Mouse (Mus musculus) liver, embryonic 14.5 days (tissue): ENCODE measurements around the gene Tmem255b. TPM values are rescaled to one million over a fixed set of nuclear protein-coding genes. Genes with fewer than 3 reads are reported as not detected.

ENCODE experiments used
- ATAC-seq: fragments of 200-750 bp; cut with Nextera tagmentation; 2 replicates; pipeline ENCODE4 v1.8.0; 2017; ENCODE audit warnings: moderate number of reproducible peaks, mild to moderate bottlenecking, moderate library complexity; ENCODE audit not compliant: insufficient read depth
- DNase-seq, 3 experiments: peaks; one replicate each; pipeline ENCODE4 v3.0.0-alpha.2; 2012 to 2013; ENCODE audit warnings: low read depth in 3 of 3, low spot score in 3 of 3
- H3K27ac ChIP-seq: fragments of 300-500 bp; sonication (generic); 2 replicates; pipeline ENCODE4 v1.5.1; 2014; ENCODE audit warnings: moderate library complexity, mild to moderate bottlenecking, control low read depth, inconsistent platforms
- H3K27me3 ChIP-seq: fragments of 300-500 bp; sonication (generic); 2 replicates; pipeline ENCODE4 v1.6.1; 2014; ENCODE audit warnings: mild to moderate bottlenecking, low read length, moderate library complexity; ENCODE audit not compliant: control insufficient read depth, insufficient read depth
- H3K36me3 ChIP-seq: fragments of 300-500 bp; sonication (generic); replicated peaks from 2 replicates; pipeline ENCODE4 v1.6.1; 2014; ENCODE audit warnings: low read depth; ENCODE audit not compliant: control insufficient read depth, insufficient read depth
- H3K4me1 ChIP-seq, 2 experiments: fragments of 200-500 bp in 1 of 2; fragments of 300-500 bp in 1 of 2; sonication (generic) in 1 of 2; replicated peaks; 2 replicates each; pipeline ENCODE4 v1.6.1; 2012 to 2014; ENCODE audit warnings: antibody characterized with exemption in 1 of 2, inconsistent platforms in 1 of 2, low read length in 1 of 2; ENCODE audit not compliant: control insufficient read depth in 2 of 2, insufficient read depth in 2 of 2
- H3K4me2 ChIP-seq: fragments of 300-500 bp; sonication (generic); 2 replicates; pipeline ENCODE4 v1.6.1; 2014; ENCODE audit warnings: low read depth, mild to moderate bottlenecking, control low read depth, moderate library complexity
- H3K4me3 ChIP-seq, 2 experiments: fragments of 200-500 bp in 1 of 2; fragments of 300-500 bp in 1 of 2; sonication (generic) in 1 of 2; 2 replicates each; pipeline ENCODE4 v1.5.1; 2012 to 2014; ENCODE audit warnings: low read depth in 2 of 2, low read length in 2 of 2, mild to moderate bottlenecking in 2 of 2, control low read depth in 1 of 2, inconsistent platforms in 1 of 2, moderate library complexity in 1 of 2; ENCODE audit not compliant: insufficient read depth in 1 of 2
- H3K9ac ChIP-seq: fragments of 300-500 bp; sonication (generic); replicated peaks from 2 replicates; pipeline ENCODE4 v1.6.1; 2014; ENCODE audit warnings: mild to moderate bottlenecking, control low read depth, moderate library complexity
- H3K9me3 ChIP-seq: fragments of 300-500 bp; sonication (generic); 2 replicates; pipeline ENCODE4 v1.6.1; 2016; ENCODE audit warnings: low read length, mixed read lengths; ENCODE audit not compliant: control insufficient read depth
- CTCF ChIP-seq: IDR thresholded peaks from 2 replicates; pipeline ENCODE4 v1.5.1; 2016; ENCODE audit warnings: antibody characterized with exemption, low read depth, control low read depth
- EP300 ChIP-seq: IDR thresholded peaks from 2 replicates; pipeline ENCODE4 v1.6.1; 2016; ENCODE audit warnings: antibody characterized with exemption, low read depth
- WGBS: fragments of 180-500 bp; shearing (Covaris S2); extraction: QIAGEN DNeasy Blood & Tissue Kit; methylation state at CpG from one replicate; pipeline ENCODE4 v1.1.7; 2014; ENCODE audit not compliant: insufficient replicate concordance; 5-methylcytosine and 5-hydroxymethylcytosine counted together
- polyA plus RNA-seq, 2 experiments: library from polyadenylated mRNA; depleted of rRNA in 1 of 2; stranded (reverse) in 1 of 2; unstranded in 1 of 2; fragments of >200 nt; fragmentation: Nextera tagmentation in 1 of 2; extraction: Ambion mirVana in 1 of 2; gene quantifications; 2 replicates each; pipeline versions ENCODE4 v1.2.1 to v1.2.3; 2012 to 2014

The Tmem255b gene
- polyA plus RNA-seq, 2 experiments, result 0.02 to 0.14 TPM

DNA sequence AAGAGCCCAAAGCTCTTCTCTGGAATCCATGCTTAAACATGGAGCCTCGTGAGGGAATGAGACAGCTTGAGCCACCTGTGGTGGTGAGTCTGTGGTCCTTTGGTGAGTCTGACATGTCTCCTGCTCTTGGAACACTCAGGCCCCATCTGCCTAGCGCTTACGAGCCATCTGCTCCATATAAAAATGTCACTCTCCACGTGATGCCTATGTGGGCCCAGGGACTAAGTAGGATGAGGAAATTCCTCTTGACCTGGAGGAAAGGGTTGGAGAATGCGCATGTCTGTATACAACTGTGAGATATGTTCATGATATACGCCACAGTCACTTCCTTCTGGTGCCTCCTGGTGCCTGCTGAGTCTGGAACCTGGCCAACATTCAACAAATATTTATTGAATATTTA lies 77.7 kb downstream of the Tmem255b start:
- H3K9ac ChIP-seq, result no peak overlapping the region
- H3K4me3 ChIP-seq, result no peak overlapping the region
- TF ChIP-seq EP300 (no peak), CTCF (no peak)
- ATAC-seq (no peak), DNase-seq (no peak)
- H3K27ac ChIP-seq, result no peak overlapping the region
- no peaks in the 10 kb centered on the region for H3K36me3 ChIP-seq
- WGBS, result 54% methylated on average over 6 of the region's 6 CpGs
- no peak overlapping the region for H3K4me2 ChIP-seq
- no peaks in the 10 kb centered on the region for H3K27me3 ChIP-seq
- H3K4me1 ChIP-seq, result no peaks in the 10 kb centered on the region
- H3K9me3 ChIP-seq, result no peaks in the 10 kb centered on the region

DNA sequence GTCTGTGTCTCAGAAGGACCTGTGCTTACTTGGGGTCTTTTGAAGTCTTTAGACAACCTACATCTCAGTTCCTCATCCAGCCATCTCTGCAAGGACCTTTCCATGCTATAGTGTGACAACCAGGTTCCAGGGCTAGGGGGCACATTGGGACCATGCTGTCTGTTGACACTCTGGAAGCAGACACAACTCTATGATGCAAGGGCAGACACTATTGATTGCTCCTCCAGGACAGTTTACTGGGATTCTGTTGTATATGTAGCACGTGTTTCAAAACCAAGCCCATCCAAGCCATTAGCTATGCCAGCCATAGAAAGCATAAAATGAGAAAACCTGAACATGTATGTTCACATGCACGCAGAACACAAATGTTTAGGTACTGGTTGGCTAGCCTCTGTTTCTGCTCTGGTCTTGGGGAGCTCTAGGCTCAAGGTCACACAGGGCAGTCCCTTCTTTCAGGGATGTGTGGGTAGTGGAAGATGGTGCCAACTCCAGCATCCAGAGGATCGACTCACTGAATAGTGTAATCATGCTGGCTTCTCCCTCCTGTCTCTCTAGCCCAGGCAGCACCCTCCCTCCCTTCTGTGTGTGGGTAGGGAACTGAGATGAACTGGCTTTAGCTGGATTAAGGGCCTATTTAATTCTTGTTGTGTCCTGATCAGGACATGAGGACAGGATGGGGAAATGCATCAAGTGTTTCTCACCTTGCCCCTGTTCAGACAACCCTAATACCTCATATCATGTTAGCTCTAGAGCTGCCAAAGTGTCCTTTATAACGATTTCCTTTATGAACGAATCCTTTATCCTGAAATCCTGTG lies 78.8 kb downstream of the Tmem255b start:
- WGBS, result 48% methylated on average over 5 of the region's 5 CpGs
- TF ChIP-seq EP300, result no peak
- no peak for TF ChIP-seq CTCF

DNA sequence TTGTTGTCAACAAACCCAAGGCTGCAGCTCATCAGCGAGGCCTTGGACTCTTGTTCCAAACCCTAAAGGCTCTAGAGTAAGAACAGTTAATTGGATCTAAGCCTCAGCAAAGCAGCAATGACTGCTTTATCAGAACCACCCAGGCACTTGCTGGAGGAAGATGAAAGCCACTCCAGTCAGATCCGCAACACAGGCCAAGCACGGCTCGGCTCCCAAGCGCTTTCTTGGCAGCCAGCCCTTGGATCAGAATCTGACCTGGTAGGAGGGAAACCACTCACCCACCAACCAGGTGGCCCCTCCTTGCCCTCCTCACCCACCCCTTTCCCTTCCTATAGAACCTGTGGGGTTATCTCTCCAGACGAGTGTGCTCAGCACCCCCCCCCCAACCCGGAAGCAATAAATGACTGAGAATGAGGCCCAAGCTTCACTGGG lies 81.0 kb downstream of the Tmem255b start:
- Histone ChIP-seq H3K4me3 (no peak overlapping the region), H3K9me3 (no peaks in the 10 kb centered on the region), H3K27me3 (no peaks in the 10 kb centered on the region), H3K4me2 (no peak overlapping the region), H3K27ac (no peak overlapping the region), H3K36me3 (no peaks in the 10 kb centered on the region), H3K4me1 (no peaks in the 10 kb centered on the region), H3K9ac (no peak overlapping the region)
- 66% methylated on average over 7 of the region's 7 CpGs for WGBS
- no peak for DNase-seq
- no peak for ATAC-seq
- TF ChIP-seq CTCF, result no peak
- TF ChIP-seq EP300, result no peak

More for the DNA sequence above, 78.8 kb downstream of the Tmem255b start:
- Histone ChIP-seq H3K27ac (no peak overlapping the region), H3K4me1 (no peaks in the 10 kb centered on the region), H3K9me3 (no peaks in the 10 kb centered on the region), H3K9ac (no peak overlapping the region), H3K36me3 (no peaks in the 10 kb centered on the region), H3K27me3 (no peaks in the 10 kb centered on the region), H3K4me3 (no peak overlapping the region), H3K4me2 (no peak overlapping the region)
- ATAC-seq (no peak), DNase-seq (no peak)

- 52% methylated on average over 5 of the region's 5 CpGs for WGBS
- Histone ChIP-seq H3K4me3 (no peak overlapping the region), H3K9me3 (no peaks in the 10 kb centered on the region), H3K9ac (no peak overlapping the region), H3K27me3 (no peaks in the 10 kb centered on the region), H3K4me2 (no peak overlapping the region), H3K4me1 (no peaks in the 10 kb centered on the region), H3K27ac (no peak overlapping the region), H3K36me3 (no peaks in the 10 kb centered on the region)
- DNase-seq, result no peak
- no peak for ATAC-seq
- no peak for TF ChIP-seq CTCF
- TF ChIP-seq EP300, result no peak
Observed at GRCm38 (mm10) chr8:13516728-13517127, 81.7 kb downstream of the Tmem255b start.

GRCm38 (mm10) chr8:13517284-13517781 lies 82.3 kb downstream of the Tmem255b start:
- Histone ChIP-seq H3K4me3 (no peak overlapping the region), H3K36me3 (no peaks in the 10 kb centered on the region), H3K9ac (no peak overlapping the region), H3K4me2 (no peak overlapping the region), H3K27me3 (no peaks in the 10 kb centered on the region), H3K27ac (no peak overlapping the region), H3K4me1 (no peaks in the 10 kb centered on the region), H3K9me3 (no peaks in the 10 kb centered on the region)
- no peak for DNase-seq
- ATAC-seq, result no peak
- 74% methylated on average over 6 of the region's 6 CpGs for WGBS
- no peak for TF ChIP-seq CTCF
- TF ChIP-seq EP300, result no peak

Other genes starting within 250 kb of the Tmem255b start
- gene Grtp1, start 234.6 kb upstream of the Tmem255b start, polyA plus RNA-seq (2012; rRNA removed), result 5.7 TPM in 2 replicates
- 9.5 and 10.1 TPM in 2 replicates for gene Grtp1, start 234.6 kb upstream of the Tmem255b start, polyA plus RNA-seq (2014; fragmentation: Nextera tagmentation; extraction: Ambion mirVana)
- gene Adprhl1, start 181.0 kb upstream of the Tmem255b start, polyA plus RNA-seq (2012; rRNA removed), result not detected in 2 replicates
- gene Adprhl1, start 181.0 kb upstream of the Tmem255b start, polyA plus RNA-seq (2014; fragmentation: Nextera tagmentation; extraction: Ambion mirVana), result not detected in 2 replicates
- 6.5 and 7.1 TPM in 2 replicates for gene Dcun1d2, start 147.1 kb upstream of the Tmem255b start, polyA plus RNA-seq (2012; rRNA removed)
- gene Dcun1d2, start 147.1 kb upstream of the Tmem255b start, polyA plus RNA-seq (2014; fragmentation: Nextera tagmentation; extraction: Ambion mirVana), result 7.9 and 8.7 TPM in 2 replicates
- 2.6 and 3.7 TPM in 2 replicates for gene Tmco3, start 147.0 kb upstream of the Tmem255b start, polyA plus RNA-seq (2012; rRNA removed)
- 3.9 and 5.5 TPM in 2 replicates for gene Tmco3, start 147.0 kb upstream of the Tmem255b start, polyA plus RNA-seq (2014; fragmentation: Nextera tagmentation; extraction: Ambion mirVana)
- gene Tfdp1, start 96.4 kb upstream of the Tmem255b start, polyA plus RNA-seq (2012; rRNA removed), result 86.2 and 108 TPM in 2 replicates
- gene Tfdp1, start 96.4 kb upstream of the Tmem255b start, polyA plus RNA-seq (2014; fragmentation: Nextera tagmentation; extraction: Ambion mirVana), result 90.1 and 107 TPM in 2 replicates
- gene Atp4b, start 38.4 kb upstream of the Tmem255b start, polyA plus RNA-seq (2012; rRNA removed), result not detected in 2 replicates
- not detected in 2 replicates for gene Atp4b, start 38.4 kb upstream of the Tmem255b start, polyA plus RNA-seq (2014; fragmentation: Nextera tagmentation; extraction: Ambion mirVana)
- gene Grk1, start 30.1 kb upstream of the Tmem255b start, polyA plus RNA-seq (2012; rRNA removed), result 0.01 and 0.02 TPM in 2 replicates
- 0.04 TPM in 1 of 2 replicates, not detected in the other for gene Grk1, start 30.1 kb upstream of the Tmem255b start, polyA plus RNA-seq (2014; fragmentation: Nextera tagmentation; extraction: Ambion mirVana)
- gene Gas6, start 59.3 kb downstream of the Tmem255b start, polyA plus RNA-seq (2012; rRNA removed), result 2.2 and 2.7 TPM in 2 replicates
- 2.2 and 2.3 TPM in 2 replicates for gene Gas6, start 59.3 kb downstream of the Tmem255b start, polyA plus RNA-seq (2014; fragmentation: Nextera tagmentation; extraction: Ambion mirVana)
- gene 1700029H14Rik, start 127.3 kb downstream of the Tmem255b start, polyA plus RNA-seq (2012; rRNA removed), result 0.02 TPM in 1 of 2 replicates, not detected in the other
- gene 1700029H14Rik, start 127.3 kb downstream of the Tmem255b start, polyA plus RNA-seq (2014; fragmentation: Nextera tagmentation; extraction: Ambion mirVana), result not detected in 2 replicates
- gene Rasa3, start 242.4 kb downstream of the Tmem255b start, polyA plus RNA-seq (2012; rRNA removed), result 7.8 and 10.1 TPM in 2 replicates
- gene Rasa3, start 242.4 kb downstream of the Tmem255b start, polyA plus RNA-seq (2014; fragmentation: Nextera tagmentation; extraction: Ambion mirVana), result 15.8 and 17.0 TPM in 2 replicates